Mouse (Mus musculus) right cerebral cortex, postnatal 10 days (tissue): ENCODE data around the gene Rab40c.

Experiments
- DNase-seq, 2 experiments: peaks; one replicate each; pipeline ENCODE4 v3.0.0; 2021; ENCODE audit warnings: low spot score in 2 of 2

The Rab40c gene

GRCm38 (mm10) chr17:25843636-25844395 lies 75.7 kb downstream of the Rab40c start:
- DNase-seq, result no peak

DNA sequence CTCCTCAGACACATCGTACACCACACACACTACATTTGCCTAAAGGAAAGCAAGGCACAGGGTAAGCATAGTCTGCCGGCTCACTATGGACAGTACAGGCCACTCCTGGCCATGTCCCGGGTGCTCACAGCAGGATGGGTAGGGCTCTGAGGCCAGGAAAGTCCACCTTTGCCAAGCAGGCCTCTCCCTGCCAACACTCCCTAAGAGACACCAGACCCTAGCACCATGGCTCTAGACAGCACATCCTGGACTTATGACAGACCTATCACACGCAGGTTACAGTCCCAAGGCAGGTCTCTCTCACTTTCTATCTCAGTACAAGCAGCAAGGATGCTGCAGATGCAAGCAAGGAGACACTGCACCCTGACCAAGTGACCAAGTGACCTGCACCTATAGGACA lies 76.4 kb downstream of the Rab40c start:
- DNase-seq, result no peak

DNA sequence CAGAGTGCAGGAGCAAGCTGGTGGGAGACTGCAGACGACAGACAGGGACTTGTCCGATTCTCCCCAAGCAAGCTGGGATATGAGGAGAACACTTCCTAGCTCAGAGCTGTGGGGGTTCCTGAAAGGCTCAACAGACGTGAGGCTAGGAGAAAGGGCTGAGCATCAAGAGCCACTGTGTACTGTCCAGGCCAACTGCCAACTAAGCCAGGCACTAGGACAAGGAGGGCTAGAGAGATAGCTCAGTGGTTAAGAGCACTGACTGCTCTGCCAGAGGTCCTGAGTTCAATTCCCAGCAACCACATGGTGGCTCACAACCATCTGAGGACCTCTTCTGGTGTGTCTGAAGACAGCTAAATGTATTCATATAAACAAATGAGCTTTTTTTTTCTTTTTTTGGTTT lies 77.0 kb downstream of the Rab40c start:
- no peak for DNase-seq

- peak in 1 of 2 experiments; percentile 38 for DNase-seq
These were observed 78.2 kb downstream of the Rab40c start, which contains the start of gene Gm20683 for GRCm38 (mm10) chr17:25841117-25841880. Gene Gm20683 (minus strand): TSS chr17:25841763.

- no peak for DNase-seq
These were observed 79.0 kb downstream of the Rab40c start for GRCm38 (mm10) chr17:25840519-25840918.

- DNase-seq, result no peak
These were observed 79.9 kb downstream of the Rab40c start for GRCm38 (mm10) chr17:25839455-25840235.

- no peak for DNase-seq
These were observed 80.6 kb downstream of the Rab40c start for GRCm38 (mm10) chr17:25838904-25839303.

- DNase-seq, result peak in 1 of 2 experiments; percentile 59
These were observed 82.0 kb downstream of the Rab40c start for GRCm38 (mm10) chr17:25837533-25837932.

GRCm38 (mm10) chr17:25837076-25837410 lies 82.5 kb downstream of the Rab40c start, which contains the start of gene Rhbdl1:
Gene Rhbdl1 (minus strand): TSS chr17:25837295.
- peak; percentile 94 for DNase-seq

GRCm38 (mm10) chr17:25836397-25837075 lies 83.0 kb downstream of the Rab40c start:
- DNase-seq, result peak in 1 of 2 experiments; percentile 63

- DNase-seq, result peak in 1 of 2 experiments; percentile 65
These were observed 83.7 kb downstream of the Rab40c start for GRCm38 (mm10) chr17:25835816-25836215.

- peak in 1 of 2 experiments; percentile 53 for DNase-seq
These were observed 84.2 kb downstream of the Rab40c start for GRCm38 (mm10) chr17:25835301-25835700.

DNA sequence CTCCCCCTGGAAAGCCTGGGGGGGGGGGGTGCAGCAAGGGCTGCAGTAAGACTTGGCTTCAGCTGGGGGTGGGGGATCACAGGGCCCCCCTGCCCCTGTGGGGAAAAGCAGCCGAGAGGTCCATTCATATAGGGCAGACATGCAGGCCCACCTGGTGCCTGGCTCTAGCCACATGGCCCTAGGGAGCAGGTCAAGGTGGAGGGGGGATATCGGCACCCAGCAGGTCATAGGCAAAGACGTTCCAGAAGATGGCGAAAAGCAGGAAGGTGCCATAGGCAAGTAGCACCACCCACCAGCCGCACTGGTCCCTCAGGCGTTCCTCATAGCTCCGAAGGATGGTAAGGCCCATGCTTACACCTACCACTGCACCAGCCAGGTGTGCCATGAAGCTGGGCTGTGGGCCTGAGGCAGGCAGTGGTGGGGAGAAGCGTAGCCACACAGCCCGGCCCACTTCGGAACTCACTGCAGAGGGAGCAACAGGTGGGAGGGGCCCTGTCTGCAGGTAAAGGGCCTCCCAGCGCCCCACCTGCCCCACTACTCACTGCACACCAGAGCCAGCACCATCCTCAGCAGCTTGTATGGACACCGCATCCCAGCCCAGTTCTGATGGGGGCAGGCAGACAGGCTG lies 84.8 kb downstream of the Rab40c start:
- peak in 1 of 2 experiments; percentile 61 for DNase-seq

- DNase-seq, result no peak
These were observed 85.4 kb downstream of the Rab40c start for GRCm38 (mm10) chr17:25833961-25834594.

GRCm38 (mm10) chr17:25833291-25833663 lies 86.2 kb downstream of the Rab40c start, which contains the start of gene Stub1:
Gene Stub1 (minus strand): TSS chr17:25833404.
- peak; percentile 90 to 94 for DNase-seq

DNA sequence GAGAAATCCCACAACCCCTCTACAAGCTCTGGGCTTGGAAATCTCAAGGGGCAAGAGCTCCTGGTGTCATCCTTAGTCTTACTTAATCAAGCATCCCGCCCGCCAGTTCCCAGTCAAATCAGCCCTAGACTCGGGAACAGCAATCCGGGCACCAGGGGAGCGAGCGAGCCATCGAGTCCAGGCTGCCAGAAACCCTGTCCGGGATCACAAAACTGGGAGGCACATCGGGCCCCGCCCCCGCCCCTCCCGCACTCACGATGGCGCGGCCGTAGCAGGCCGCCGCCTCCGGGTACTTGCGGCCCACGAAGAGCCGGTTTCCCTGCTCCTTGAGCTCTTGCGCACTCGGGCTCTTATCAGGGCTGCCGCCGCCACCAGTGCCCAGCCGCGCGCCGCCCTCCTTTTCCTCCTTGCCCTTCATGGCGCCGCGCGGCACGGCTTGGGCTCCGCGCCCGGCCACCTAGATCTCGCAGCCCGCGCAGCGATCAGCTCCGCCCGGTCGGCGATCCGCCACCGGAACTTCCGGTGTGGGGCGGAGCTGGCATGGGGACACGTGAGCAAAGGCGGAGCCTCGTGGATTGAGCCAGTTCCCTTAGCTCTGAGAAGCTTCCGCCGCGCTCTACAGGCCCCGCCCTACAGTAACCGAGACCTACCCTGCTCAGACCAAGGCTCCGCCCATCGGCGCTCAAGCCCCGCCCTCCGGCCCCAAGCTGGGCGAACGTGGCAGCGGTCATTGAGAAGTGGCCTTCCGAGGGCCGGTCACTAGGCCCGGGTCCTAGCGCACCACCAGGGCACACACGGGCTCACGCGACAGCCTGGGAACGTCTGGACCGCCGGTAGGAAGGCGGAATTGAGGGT lies 86.9 kb downstream of the Rab40c start:
- DNase-seq, result peak; percentile 99
